Mouse (Mus musculus) hindbrain, embryonic 11.5 days (tissue): ENCODE data around the gene Gm45799. TPM values are rescaled to one million over a fixed set of nuclear protein-coding genes. Genes with fewer than 3 reads are reported as not detected.

Source experiments
- ATAC-seq: fragments of 200-750 bp; cut with Nextera tagmentation; 2 replicates; pipeline ENCODE4 v1.8.0; 2017; ENCODE audit warnings: mild to moderate bottlenecking, moderate TSS enrichment, moderate library complexity; ENCODE audit not compliant: low FRiP score
- DNase-seq: peaks from one replicate; pipeline ENCODE4 v3.0.0-alpha.2; 2015; ENCODE audit warnings: low spot score
- H3K27ac ChIP-seq: fragments of 300-500 bp; sonication (generic); 2 replicates; pipeline ENCODE4 v1.5.1; 2014; ENCODE audit warnings: mild to moderate bottlenecking, low read depth, low read length
- H3K27me3 ChIP-seq: fragments of 300-500 bp; sonication (generic); 2 replicates; pipeline ENCODE4 v1.6.1; 2014; ENCODE audit warnings: mild to moderate bottlenecking, low read length, moderate library complexity, mixed read lengths; ENCODE audit not compliant: control insufficient read depth, insufficient read depth
- H3K36me3 ChIP-seq: fragments of 300-500 bp; sonication (generic); 2 replicates; pipeline ENCODE4 v1.6.1; 2014; ENCODE audit warnings: mild to moderate bottlenecking, low read length, moderate library complexity, mixed read lengths; ENCODE audit not compliant: control insufficient read depth, insufficient read depth
- H3K4me1 ChIP-seq: fragments of 300-500 bp; sonication (generic); replicated peaks from 2 replicates; pipeline ENCODE4 v1.6.1; 2014; ENCODE audit warnings: low read length, mixed read lengths; ENCODE audit not compliant: control insufficient read depth, insufficient read depth
- H3K4me2 ChIP-seq: fragments of 300-500 bp; sonication (generic); replicated peaks from 2 replicates; pipeline ENCODE4 v1.6.1; 2014; ENCODE audit warnings: mild to moderate bottlenecking, low read depth, low read length
- H3K4me3 ChIP-seq: fragments of 300-500 bp; sonication (generic); 2 replicates; pipeline ENCODE4 v1.5.1; 2014; ENCODE audit warnings: low read depth, low read length
- H3K9ac ChIP-seq: fragments of 300-500 bp; sonication (generic); 2 replicates; pipeline ENCODE4 v1.6.1; 2014; ENCODE audit warnings: low read depth, low read length
- H3K9me3 ChIP-seq: fragments of 300-500 bp; sonication (generic); 2 replicates; pipeline ENCODE4 v1.6.1; 2016; ENCODE audit warnings: low read length; ENCODE audit not compliant: control insufficient read depth
- WGBS: fragments of 180-500 bp; shearing (Covaris S2); extraction: QIAGEN DNeasy Blood & Tissue Kit; methylation state at CpG from one replicate; pipeline ENCODE4 v1.1.7; 2014; 5-methylcytosine and 5-hydroxymethylcytosine counted together
- polyA plus RNA-seq: library from polyadenylated mRNA; unstranded; fragments of >200 nt; fragmentation: Nextera tagmentation; extraction: Ambion mirVana; gene quantifications from 2 replicates; pipeline ENCODE4 v1.2.1, GENCODE M21; 2014

Gm45799 gene
- polyA plus RNA-seq, 1 experiment from 2014 or later, result 10.2 TPM

DNA sequence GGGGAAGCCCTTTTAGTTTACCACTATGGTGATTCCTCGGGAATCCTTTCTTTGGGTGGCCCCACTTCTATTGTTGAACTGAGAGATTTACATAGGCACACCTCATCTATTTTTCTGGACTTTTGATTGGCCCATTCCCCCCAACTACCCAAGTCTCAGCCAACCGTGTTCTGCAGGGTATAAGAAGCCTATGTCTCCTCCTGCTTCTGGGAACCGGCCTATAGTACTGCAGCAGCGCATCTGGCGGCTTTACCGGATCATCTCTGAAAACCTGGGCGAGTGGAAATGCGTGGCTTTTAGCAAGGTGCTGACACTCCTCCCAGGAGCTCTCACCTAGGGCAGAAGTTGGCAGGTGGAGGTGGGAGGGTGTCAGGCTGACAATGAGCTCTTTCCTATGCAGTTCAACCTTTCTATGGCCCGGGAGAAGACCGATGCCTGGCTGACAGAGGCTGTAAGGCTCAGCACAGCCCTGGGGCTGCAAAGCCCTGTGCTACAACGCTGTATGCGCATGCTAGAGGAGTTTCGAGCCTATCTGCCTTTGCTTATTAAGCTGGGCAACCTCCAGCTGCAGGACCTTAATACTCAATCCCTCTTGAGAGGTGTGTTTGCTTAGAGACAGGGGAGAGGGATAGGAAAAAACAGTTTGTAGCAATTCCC lies 45.3 kb downstream of the Gm45799 start:
- ATAC-seq (peak; percentile 47; the same call in 1 of the 2 replicates), DNase-seq (peak; percentile 11)
- H3K27ac ChIP-seq, result no peak overlapping the region
- H3K4me2 ChIP-seq, result peak overlapping the region; percentile 7; the same call in 1 of the 2 replicates
- H3K4me3 ChIP-seq, result no peak overlapping the region
- no peaks in the 10 kb centered on the region for H3K27me3 ChIP-seq
- no peak overlapping the region for H3K9ac ChIP-seq
- no peaks in the 10 kb centered on the region for H3K36me3 ChIP-seq
- no peaks in the 10 kb centered on the region for H3K9me3 ChIP-seq
- H3K4me1 ChIP-seq, result no peaks in the 10 kb centered on the region
- 14% methylated on average over 13 of the region's 13 CpGs for WGBS

DNA sequence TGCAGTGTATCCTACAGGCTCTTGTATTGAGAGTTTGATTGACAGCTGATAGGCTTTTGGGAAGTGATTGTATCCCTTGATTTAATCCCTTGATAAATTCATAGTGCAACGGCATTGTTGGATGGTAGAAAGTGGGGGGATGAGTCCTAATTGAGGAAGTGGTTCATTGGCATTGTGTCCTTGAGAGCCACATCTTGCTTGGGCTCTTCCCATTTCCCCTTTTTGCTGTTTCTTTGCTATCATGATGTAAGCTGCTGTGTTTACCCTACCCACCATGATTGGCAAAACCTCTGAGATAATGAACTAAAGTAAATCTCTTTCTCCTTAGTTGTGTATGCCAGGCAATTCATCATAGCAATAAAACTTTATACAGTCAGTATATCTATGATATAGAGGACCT lies 50.5 kb downstream of the Gm45799 start:
- no peak for DNase-seq
- no peak for ATAC-seq
- no peak overlapping the region for H3K4me2 ChIP-seq
- H3K9ac ChIP-seq, result no peak overlapping the region
- H3K27me3 ChIP-seq, result no peaks in the 10 kb centered on the region
- no peak overlapping the region for H3K27ac ChIP-seq
- no peaks in the 10 kb centered on the region for H3K36me3 ChIP-seq
- 90% methylated on average over 1 of the region's 1 CpGs for WGBS
- no peak overlapping the region for H3K4me3 ChIP-seq
- H3K9me3 ChIP-seq, result no peaks in the 10 kb centered on the region
- H3K4me1 ChIP-seq, result no peaks in the 10 kb centered on the region

DNA sequence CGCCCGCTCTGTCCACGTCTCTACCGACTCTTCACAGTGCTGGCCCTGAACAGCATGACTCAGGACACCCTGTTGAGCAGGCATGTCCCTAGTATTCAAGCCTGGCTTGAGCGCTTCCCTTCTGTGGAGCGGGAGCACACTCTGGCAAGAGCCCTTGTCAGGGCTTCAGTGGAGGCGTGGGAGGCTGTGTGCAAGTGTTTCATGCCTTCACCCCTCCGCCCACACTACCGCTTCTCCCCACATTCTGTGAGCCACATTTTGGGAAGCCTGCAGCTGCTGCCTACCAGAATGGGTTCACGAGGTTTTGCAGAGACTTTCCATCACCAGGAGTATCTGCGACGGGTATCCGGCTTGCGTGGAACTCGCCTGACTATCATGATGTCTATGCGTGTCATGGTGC lies 62.8 kb downstream of the Gm45799 start:
- no peak for ATAC-seq
- Histone ChIP-seq H3K27ac (no peak overlapping the region), H3K27me3 (no peaks in the 10 kb centered on the region), H3K4me1 (no peaks in the 10 kb centered on the region), H3K36me3 (no peaks in the 10 kb centered on the region), H3K9ac (no peak overlapping the region), H3K4me2 (no peak overlapping the region), H3K9me3 (no peaks in the 10 kb centered on the region), H3K4me3 (no peak overlapping the region)
- 81% methylated on average over 16 of the region's 16 CpGs for WGBS
- no peak for DNase-seq

DNA sequence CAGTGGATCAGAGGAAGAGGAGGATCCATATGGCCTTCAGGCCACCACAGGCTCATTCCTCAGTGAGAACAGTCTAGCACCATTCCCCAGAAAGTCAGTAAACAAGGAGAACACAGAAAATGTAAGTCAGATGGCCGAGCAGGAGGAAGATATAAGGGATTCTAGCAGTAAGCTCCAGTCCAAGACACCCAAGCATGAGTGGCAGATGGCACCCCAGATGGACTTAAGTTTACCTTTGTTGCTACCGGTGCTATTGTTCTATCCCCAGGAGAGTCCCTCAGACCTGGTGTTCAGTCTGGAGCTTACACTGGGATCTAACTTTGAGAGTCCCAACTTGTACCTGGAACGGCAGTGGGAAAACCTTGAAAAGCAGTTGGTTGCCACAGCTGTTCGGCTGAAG lies 63.5 kb downstream of the Gm45799 start:
- no peak overlapping the region for H3K4me3 ChIP-seq
- H3K27me3 ChIP-seq, result no peaks in the 10 kb centered on the region
- WGBS, result 84% methylated on average over 4 of the region's 4 CpGs
- no peak overlapping the region for H3K9ac ChIP-seq
- no peaks in the 10 kb centered on the region for H3K9me3 ChIP-seq
- ATAC-seq, result no peak
- no peak overlapping the region for H3K4me2 ChIP-seq
- no peaks in the 10 kb centered on the region for H3K36me3 ChIP-seq
- no peak for DNase-seq
- H3K27ac ChIP-seq, result no peak overlapping the region
- no peaks in the 10 kb centered on the region for H3K4me1 ChIP-seq

DNA sequence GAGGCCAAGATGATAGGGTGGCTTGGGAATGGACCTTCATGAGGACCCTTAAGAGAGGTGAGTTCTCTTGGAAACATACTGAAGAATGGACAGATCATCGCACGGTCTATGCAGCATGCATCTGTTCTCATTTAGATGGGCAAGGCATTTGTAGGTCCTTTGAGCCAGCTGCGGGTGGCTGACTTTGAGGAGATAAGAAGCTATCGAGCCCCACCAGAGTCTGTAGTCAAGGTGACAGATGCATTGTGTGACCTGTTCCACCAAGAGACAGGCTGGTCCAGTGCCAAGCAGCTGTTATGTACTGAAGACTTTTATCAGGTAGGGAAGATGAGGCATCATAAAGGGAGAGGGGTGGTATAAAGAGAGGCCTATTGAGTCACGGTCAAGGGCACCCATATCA lies 68.4 kb downstream of the Gm45799 start:
- no peaks in the 10 kb centered on the region for H3K4me1 ChIP-seq
- H3K9ac ChIP-seq, result no peak overlapping the region
- no peak overlapping the region for H3K27ac ChIP-seq
- ATAC-seq, result no peak
- DNase-seq, result no peak
- H3K4me2 ChIP-seq, result no peak overlapping the region
- 95% methylated on average over 5 of the region's 5 CpGs for whole genome bisulfite sequencing
- H3K9me3 ChIP-seq, result no peaks in the 10 kb centered on the region
- H3K36me3 ChIP-seq, result no peaks in the 10 kb centered on the region
- H3K4me3 ChIP-seq, result no peak overlapping the region
- H3K27me3 ChIP-seq, result no peaks in the 10 kb centered on the region

DNA sequence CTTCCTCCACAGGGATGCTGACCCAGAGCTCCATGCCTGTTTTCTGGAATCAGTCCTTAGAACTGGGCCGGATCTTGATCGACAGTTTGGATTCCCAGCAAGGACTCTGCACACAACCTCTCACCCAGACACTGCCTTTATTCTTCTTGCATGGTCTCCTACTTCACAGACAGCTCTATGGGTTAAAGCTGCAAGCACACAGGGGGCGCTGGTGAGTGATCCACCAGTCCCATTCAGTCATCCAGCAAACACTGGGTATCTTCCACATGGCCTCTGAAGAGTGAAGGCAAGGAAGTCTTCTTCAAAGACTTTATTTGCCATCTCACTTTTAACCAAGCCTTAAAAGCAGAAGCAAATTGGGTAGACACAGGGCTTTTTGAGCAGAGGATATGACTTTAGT lies 75.0 kb downstream of the Gm45799 start:
- Histone ChIP-seq H3K9ac (no peak overlapping the region), H3K36me3 (no peaks in the 10 kb centered on the region), H3K9me3 (no peaks in the 10 kb centered on the region), H3K4me1 (no peaks in the 10 kb centered on the region), H3K4me2 (no peak overlapping the region), H3K27me3 (no peaks in the 10 kb centered on the region), H3K4me3 (no peak overlapping the region), H3K27ac (no peak overlapping the region)
- 62% methylated on average over 3 of the region's 3 CpGs for WGBS
- no peak for DNase-seq
- ATAC-seq, result no peak

DNA sequence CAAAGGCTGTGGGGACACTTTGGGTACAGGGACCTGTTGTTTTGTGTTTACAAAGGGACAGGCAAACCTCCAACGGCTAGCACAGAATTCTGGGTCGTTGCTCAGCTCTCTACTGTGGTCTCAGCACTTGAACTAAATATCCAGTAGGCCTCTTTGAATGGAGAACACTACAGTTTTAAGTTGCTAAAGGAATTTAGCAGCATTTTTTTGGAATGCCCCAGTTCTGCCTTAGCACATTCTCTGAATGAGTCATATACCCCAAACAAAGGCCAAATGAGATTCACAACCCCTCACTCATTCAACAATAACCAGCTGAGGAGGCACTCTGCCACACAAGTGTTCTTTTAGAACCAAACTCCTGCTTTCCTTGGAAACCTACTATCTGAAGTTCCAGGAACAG lies 81.6 kb downstream of the Gm45799 start:
- no peaks in the 10 kb centered on the region for H3K9me3 ChIP-seq
- no peak overlapping the region for H3K9ac ChIP-seq
- H3K36me3 ChIP-seq, result no peaks in the 10 kb centered on the region
- H3K4me3 ChIP-seq, result no peak overlapping the region
- no peaks in the 10 kb centered on the region for H3K27me3 ChIP-seq
- WGBS, result 81% methylated on average over 2 of the region's 2 CpGs
- H3K4me2 ChIP-seq, result no peak overlapping the region
- H3K4me1 ChIP-seq, result no peaks in the 10 kb centered on the region
- no peak for DNase-seq
- no peak for ATAC-seq
- no peak overlapping the region for H3K27ac ChIP-seq

DNA sequence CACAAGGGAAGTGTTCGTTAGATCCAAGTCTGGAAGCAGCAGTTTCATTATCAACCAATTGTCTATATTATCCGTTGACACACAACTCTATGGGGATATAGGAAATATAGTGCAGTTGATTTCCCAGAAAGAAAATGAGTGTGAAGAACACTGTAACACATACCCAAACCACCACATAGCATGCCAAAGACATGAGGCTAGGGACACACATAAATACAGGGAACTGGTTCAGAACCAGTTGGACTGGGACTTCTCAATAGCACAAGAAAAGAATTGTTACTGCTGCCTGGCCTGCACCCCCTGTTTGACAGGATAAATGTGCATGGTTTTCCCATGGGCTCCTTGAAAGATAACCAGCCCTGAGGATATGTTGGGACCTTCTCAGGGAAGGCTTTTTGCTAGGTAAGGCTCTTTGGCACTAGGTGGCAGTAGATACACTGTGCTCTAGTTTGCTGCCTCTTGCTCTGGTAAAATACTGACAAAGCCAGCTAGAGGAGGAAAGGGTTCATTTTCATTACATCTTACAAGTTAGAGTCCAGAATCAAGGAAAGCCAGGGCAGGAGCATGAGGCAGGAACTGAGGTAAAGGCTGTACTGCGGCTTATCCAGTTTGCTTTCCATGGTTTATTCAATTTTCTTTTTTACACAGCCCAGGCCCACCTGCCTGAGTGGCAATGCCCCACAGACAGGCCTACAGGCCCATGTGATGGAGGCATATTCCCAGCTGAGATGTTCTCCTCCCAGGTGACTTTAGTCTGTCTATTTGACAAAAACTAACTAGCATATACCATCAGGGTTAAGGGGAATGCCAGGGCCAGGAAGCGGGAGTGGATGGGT lies 86.0 kb downstream of the Gm45799 start:
- Histone ChIP-seq H3K27ac (no peak overlapping the region), H3K9me3 (no peaks in the 10 kb centered on the region), H3K36me3 (no peaks in the 10 kb centered on the region), H3K9ac (no peak overlapping the region), H3K4me3 (no peak overlapping the region), H3K27me3 (no peaks in the 10 kb centered on the region), H3K4me1 (no peaks in the 10 kb centered on the region), H3K4me2 (no peak overlapping the region)
- ATAC-seq, result peak; percentile 78
- DNase-seq, result peak; percentile 67
- WGBS, result 78% methylated on average over 4 of the region's 4 CpGs

DNA sequence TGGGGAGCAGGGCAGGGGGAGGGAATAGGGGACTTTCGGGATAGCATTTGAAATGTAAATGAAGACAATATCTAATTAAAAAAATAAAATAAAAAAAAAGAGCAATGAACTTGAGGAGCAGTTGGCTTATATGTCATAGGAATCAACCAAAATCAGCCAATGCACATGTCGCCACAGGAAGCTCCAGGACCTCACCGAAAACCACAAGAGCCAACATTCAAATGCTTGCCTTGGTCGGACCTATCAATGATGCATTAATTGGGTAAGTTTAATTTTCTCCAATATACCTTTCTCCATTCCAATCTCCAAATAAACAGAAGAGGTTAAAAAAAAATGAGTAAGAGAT lies 86.6 kb downstream of the Gm45799 start:
- WGBS, result 97% methylated on average over 4 of the region's 4 CpGs

More for the DNA sequence above, 86.6 kb downstream of the Gm45799 start:
- H3K27ac ChIP-seq, result no peak overlapping the region
- H3K4me2 ChIP-seq, result no peak overlapping the region
- H3K4me3 ChIP-seq, result no peak overlapping the region
- no peaks in the 10 kb centered on the region for H3K27me3 ChIP-seq
- ATAC-seq (no peak), DNase-seq (no peak)
- H3K4me1 ChIP-seq, result no peaks in the 10 kb centered on the region
- no peaks in the 10 kb centered on the region for H3K36me3 ChIP-seq
- no peaks in the 10 kb centered on the region for H3K9me3 ChIP-seq
- H3K9ac ChIP-seq, result no peak overlapping the region
